Mouse (Mus musculus): ENCODE data around the gene Dennd2d. TPM values are rescaled to one million over a fixed set of nuclear protein-coding genes. Genes with fewer than 3 reads are reported as not detected.

Dennd2d gene
- polyA plus RNA-seq, 1 experiment from 2014 or later = 1.5 TPM

Other genes with a start within 250 kb of the Dennd2d start
- not detected in 2 replicates for gene Chil6, start 76.2 kb upstream of the Dennd2d start, polyA plus RNA-seq (2015; fragmentation: Nextera tagmentation; extraction: Ambion mirVana)
- 67.1 and 67.2 TPM in 2 replicates for gene Dram2, start 65.4 kb downstream of the Dennd2d start, polyA plus RNA-seq (2015; fragmentation: Nextera tagmentation; extraction: Ambion mirVana)
- 47.8 and 51.1 TPM in 2 replicates for gene Cept1, start 65.4 kb downstream of the Dennd2d start, polyA plus RNA-seq (2015; fragmentation: Nextera tagmentation; extraction: Ambion mirVana)
- 18.9 and 19.9 TPM in 2 replicates for gene Lrif1, start 202.6 kb downstream of the Dennd2d start, polyA plus RNA-seq (2015; fragmentation: Nextera tagmentation; extraction: Ambion mirVana)

Data from midbrain, embryonic 16.5 days (tissue).